Mouse (Mus musculus) lung, postnatal 0 days (tissue): ENCODE measurements at regions not wholly inside any gene's neighbourhood (a gene's known extent, or its start where the extent isn't known, plus 50 kb on each side); places are given as distances from the start of the nearest gene placed in this dataset.

Source experiments
- ATAC-seq: fragments of 200-750 bp; cut with Nextera tagmentation; 2 replicates; pipeline ENCODE4 v1.8.0; 2017; ENCODE audit warnings: moderate library complexity
- DNase-seq: peaks from one replicate; pipeline ENCODE4 v3.0.0-alpha.2; 2016; ENCODE audit warnings: low spot score
- H3K27ac ChIP-seq: fragments of 300-500 bp; sonication (generic); 2 replicates; pipeline ENCODE4 v1.5.1; 2014; ENCODE audit warnings: antibody characterized with exemption, mild to moderate bottlenecking, low read length, mixed read lengths
- H3K27me3 ChIP-seq: fragments of 300-500 bp; sonication (generic); replicated peaks from 2 replicates; pipeline ENCODE4 v1.6.1; 2014; ENCODE audit warnings: low read length, mixed read lengths; ENCODE audit not compliant: insufficient read depth
- H3K36me3 ChIP-seq: fragments of 300-500 bp; sonication (generic); 2 replicates; pipeline ENCODE4 v1.6.1; 2014; ENCODE audit warnings: low read length, mixed read lengths; ENCODE audit not compliant: insufficient read depth
- H3K4me1 ChIP-seq: fragments of 300-500 bp; sonication (generic); 2 replicates; pipeline ENCODE4 v1.6.1; 2014; ENCODE audit warnings: antibody characterized with exemption, low read depth, low read length, mixed read lengths; ENCODE audit not compliant: insufficient read depth
- H3K4me2 ChIP-seq: fragments of 300-500 bp; sonication (generic); replicated peaks from 2 replicates; pipeline ENCODE4 v1.6.1; 2014; ENCODE audit warnings: low read depth, mild to moderate bottlenecking, low read length, moderate library complexity, mixed read lengths
- H3K4me3 ChIP-seq: fragments of 300-500 bp; sonication (generic); 2 replicates; pipeline ENCODE4 v1.5.1; 2014; ENCODE audit warnings: low read depth, low read length
- H3K9ac ChIP-seq: fragments of 300-500 bp; sonication (generic); replicated peaks from 2 replicates; pipeline ENCODE4 v1.6.1; 2014; ENCODE audit warnings: low read depth, mild to moderate bottlenecking
- H3K9me3 ChIP-seq: fragments of 300-500 bp; sonication (generic); 2 replicates; pipeline ENCODE4 v1.6.1; 2016; ENCODE audit warnings: low read length, mixed read lengths
- CTCF ChIP-seq: IDR thresholded peaks from 2 replicates; pipeline ENCODE4 v1.5.1; 2016; ENCODE audit warnings: antibody characterized with exemption, mild to moderate bottlenecking
- EP300 ChIP-seq: IDR thresholded peaks from 2 replicates; pipeline ENCODE4 v1.6.1; 2016; ENCODE audit warnings: antibody characterized with exemption, mild to moderate bottlenecking, control low read depth
- WGBS: fragments of 180-500 bp; shearing (Covaris S2); extraction: QIAGEN DNeasy Blood & Tissue Kit; methylation state at CpG from one replicate; pipeline ENCODE4 v1.1.7; 2014; 5-methylcytosine and 5-hydroxymethylcytosine counted together

DNA sequence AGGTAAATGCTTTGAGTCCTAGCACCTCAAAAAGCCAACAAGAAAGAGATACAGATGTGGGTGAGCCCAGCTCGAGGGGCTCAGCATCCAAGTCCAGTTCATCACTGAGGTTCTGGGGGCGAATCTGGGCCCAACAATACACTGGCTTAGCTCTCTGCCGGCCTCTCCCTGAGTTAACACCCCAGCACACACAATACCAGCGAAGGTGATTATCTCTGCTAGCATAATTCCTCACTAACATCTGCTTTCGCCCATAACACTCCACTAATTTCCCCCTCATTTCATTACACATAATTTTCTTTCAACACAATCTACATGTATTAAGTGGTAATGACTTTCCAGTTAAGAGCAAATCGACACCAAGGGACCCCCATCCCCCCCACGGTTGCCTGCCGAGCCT, 383.9 kb upstream of the 3110018I06Rik start:
- Histone ChIP-seq H3K4me3 (no peak overlapping the region), H3K4me1 (no peaks in the 10 kb centered on the region), H3K9me3 (no peaks in the 10 kb centered on the region), H3K27ac (no peak overlapping the region), H3K27me3 (no peaks in the 10 kb centered on the region), H3K36me3 (no peaks in the 10 kb centered on the region), H3K9ac (no peak overlapping the region), H3K4me2 (no peak overlapping the region)
- no peak for ATAC-seq
- no peak for DNase-seq
- WGBS, result 39% methylated on average over 8 of the region's 8 CpGs
- TF ChIP-seq CTCF (no peak), EP300 (no peak)

DNA sequence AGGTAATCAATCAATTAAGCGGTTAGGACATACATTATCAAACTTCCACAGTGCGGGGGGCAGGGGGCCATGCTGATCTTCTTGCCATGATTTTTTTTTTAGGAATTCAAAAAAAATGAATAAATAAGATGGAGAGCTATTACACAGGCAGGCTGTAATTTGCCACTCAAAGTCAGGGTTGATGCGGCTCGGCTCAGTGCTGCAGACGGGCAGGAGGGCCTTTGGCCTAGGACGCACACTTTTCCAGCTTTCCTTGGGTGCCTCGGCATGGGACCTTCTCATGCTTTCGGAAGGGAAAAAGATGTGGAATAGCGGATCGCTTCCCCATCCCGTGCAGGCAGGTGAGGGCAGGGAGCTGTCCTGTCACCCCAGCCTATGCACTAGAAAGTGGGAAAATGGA, 383.4 kb upstream of the 3110018I06Rik start:
- H3K9ac ChIP-seq, result no peak overlapping the region
- 47% methylated on average over 11 of the region's 11 CpGs for WGBS
- no peak overlapping the region for H3K4me2 ChIP-seq
- TF ChIP-seq CTCF (no peak), EP300 (no peak)
- no peak overlapping the region for H3K4me3 ChIP-seq
- no peak for ATAC-seq
- no peak overlapping the region for H3K27ac ChIP-seq
- no peaks in the 10 kb centered on the region for H3K27me3 ChIP-seq
- H3K36me3 ChIP-seq, result no peaks in the 10 kb centered on the region
- H3K9me3 ChIP-seq, result no peaks in the 10 kb centered on the region
- DNase-seq, result no peak
- no peaks in the 10 kb centered on the region for H3K4me1 ChIP-seq

DNA sequence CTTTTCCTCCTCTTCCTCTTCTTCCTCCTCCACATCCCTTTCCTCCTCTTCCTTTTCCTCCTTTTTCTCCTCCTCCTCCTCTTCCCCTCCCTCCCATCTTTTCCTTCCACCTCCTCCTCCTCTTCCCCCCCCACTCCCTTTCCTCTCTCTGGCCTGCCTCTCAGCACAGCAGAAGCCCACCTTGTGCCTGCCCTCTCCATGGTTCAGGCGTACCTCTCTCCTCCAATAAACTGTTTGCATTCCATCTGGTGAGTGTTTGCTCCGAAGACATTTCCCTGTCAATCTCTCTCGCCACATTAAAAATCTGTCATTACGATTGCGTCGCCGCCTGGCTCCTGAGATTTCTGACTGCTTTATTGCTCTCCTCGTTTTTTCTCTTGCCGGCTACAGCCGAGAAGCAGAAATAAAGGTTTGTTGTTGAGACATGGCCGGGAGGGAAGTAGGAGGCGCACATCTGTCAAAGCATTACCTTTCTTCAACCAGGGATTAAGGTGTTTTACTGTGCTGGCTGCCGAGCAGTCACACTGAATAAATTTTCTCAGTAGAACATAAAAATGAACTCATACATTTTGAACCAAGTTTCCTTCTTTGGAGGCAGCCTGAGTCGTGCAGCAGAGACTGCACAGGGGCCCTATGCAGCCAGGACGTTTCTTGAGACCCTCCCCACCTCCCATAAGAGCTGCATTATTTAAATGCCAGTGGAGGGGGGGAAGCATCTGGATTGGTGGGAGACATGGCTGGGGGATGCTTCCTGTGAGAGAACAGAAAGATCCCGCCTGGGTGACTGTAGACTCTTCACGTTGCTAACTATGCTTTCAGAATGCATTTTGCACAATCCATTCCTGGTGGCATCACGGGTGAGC, 376.3 kb upstream of the 3110018I06Rik start:
- Histone ChIP-seq H3K36me3 (no peaks in the 10 kb centered on the region), H3K4me1 (no peaks in the 10 kb centered on the region), H3K9me3 (no peaks in the 10 kb centered on the region), H3K9ac (no peak overlapping the region), H3K4me3 (no peak overlapping the region), H3K27me3 (no peaks in the 10 kb centered on the region), H3K27ac (no peak overlapping the region), H3K4me2 (no peak overlapping the region)
- 25% methylated on average over 18 of the region's 18 CpGs for WGBS
- DNase-seq, result no peak
- TF ChIP-seq CTCF, result no peak
- TF ChIP-seq EP300, result no peak
- ATAC-seq, result no peak

DNA sequence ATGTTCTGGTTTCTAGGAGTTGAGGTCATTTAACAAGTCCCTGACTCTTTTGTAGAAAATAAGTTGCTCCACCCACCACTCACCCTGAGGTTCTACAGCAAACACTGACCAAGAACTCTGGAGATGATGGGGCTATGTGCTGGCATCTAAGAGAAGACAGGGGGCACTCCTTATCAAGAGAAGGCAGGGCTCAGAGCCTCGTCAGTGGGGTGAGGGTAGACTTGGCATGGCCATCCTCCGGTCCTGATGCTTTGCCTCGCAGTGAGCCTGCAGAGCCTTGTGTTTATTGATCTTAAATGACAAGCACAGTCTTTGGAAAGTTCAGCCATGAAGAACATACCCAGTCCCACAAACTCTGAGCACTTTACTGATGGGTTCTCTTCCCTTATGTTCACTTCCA, 370.1 kb upstream of the 3110018I06Rik start:
- H3K27me3 ChIP-seq, result no peaks in the 10 kb centered on the region
- no peak overlapping the region for H3K4me2 ChIP-seq
- TF ChIP-seq CTCF (no peak), EP300 (no peak)
- H3K36me3 ChIP-seq, result no peaks in the 10 kb centered on the region
- H3K4me3 ChIP-seq, result no peak overlapping the region
- no peak for DNase-seq
- WGBS, result 58% methylated on average over 3 of the region's 3 CpGs
- no peak overlapping the region for H3K27ac ChIP-seq
- H3K9me3 ChIP-seq, result no peaks in the 10 kb centered on the region
- H3K9ac ChIP-seq, result no peak overlapping the region
- ATAC-seq, result no peak
- no peaks in the 10 kb centered on the region for H3K4me1 ChIP-seq

GRCm38 (mm10) chr12:107119076-107119475, 369.4 kb upstream of the 3110018I06Rik start:
- H3K4me1 ChIP-seq, result no peaks in the 10 kb centered on the region
- H3K27me3 ChIP-seq, result no peaks in the 10 kb centered on the region
- H3K4me3 ChIP-seq, result no peak overlapping the region
- no peaks in the 10 kb centered on the region for H3K36me3 ChIP-seq
- no peak overlapping the region for H3K4me2 ChIP-seq
- DNase-seq (no peak), ATAC-seq (no peak)
- H3K27ac ChIP-seq, result no peak overlapping the region
- no peak overlapping the region for H3K9ac ChIP-seq
- no peaks in the 10 kb centered on the region for H3K9me3 ChIP-seq
- WGBS, result 73% methylated on average over 10 of the region's 10 CpGs
- no peak for TF ChIP-seq EP300
- TF ChIP-seq CTCF, result no peak

- WGBS, result 83% methylated on average over 21 of the region's 21 CpGs
These were observed 367.8 kb upstream of the 3110018I06Rik start for GRCm38 (mm10) chr12:107120486-107121186.

More at GRCm38 (mm10) chr12:107120486-107121186, 367.8 kb upstream of the 3110018I06Rik start:
- TF ChIP-seq CTCF (no peak), EP300 (no peak)
- H3K4me3 ChIP-seq, result no peak overlapping the region
- no peak overlapping the region for H3K27ac ChIP-seq
- H3K4me2 ChIP-seq, result no peak overlapping the region
- H3K27me3 ChIP-seq, result no peaks in the 10 kb centered on the region
- DNase-seq (no peak), ATAC-seq (no peak)
- no peaks in the 10 kb centered on the region for H3K4me1 ChIP-seq
- H3K9me3 ChIP-seq, result no peaks in the 10 kb centered on the region
- no peak overlapping the region for H3K9ac ChIP-seq
- H3K36me3 ChIP-seq, result no peaks in the 10 kb centered on the region
